Mouse (Mus musculus) adrenal gland, postnatal 4 days (tissue): ENCODE results near the gene Tma16. TPM values are rescaled to one million over a fixed set of nuclear protein-coding genes. Genes with fewer than 3 reads are reported as not detected.

Experiments used
- DNase-seq, 2 experiments: peaks; one replicate each; pipeline ENCODE4 v3.0.0; 2021 to 2022; ENCODE audit warnings: low spot score in 2 of 2, mixed read lengths in 2 of 2
- total RNA-seq, 2 experiments: library from RNA; stranded (reverse); gene quantifications; 2 replicates each; pipeline ENCODE4 v1.2.3; 2021

Gene Tma16
- total RNA-seq, 2 experiments from 2014 or later: 12.2 to 13.8 TPM

- no peak for DNase-seq
Observed at GRCm38 (mm10) chr8:66430639-66431038, 55.7 kb downstream of the Tma16 start.

Other genes with a start within 250 kb of the Tma16 start
- gene Tktl2, start 25.2 kb upstream of the Tma16 start, total RNA-seq: not detected
- gene Npy5r, start 201.6 kb upstream of the Tma16 start, total RNA-seq: not detected
- gene Npy1r, start 210.7 kb upstream of the Tma16 start, total RNA-seq: 1 to 10 TPM; 1.6 to 1.7 TPM